Mouse (Mus musculus): ENCODE results near the gene Gucy2c.

Gene Gucy2c

DNA sequence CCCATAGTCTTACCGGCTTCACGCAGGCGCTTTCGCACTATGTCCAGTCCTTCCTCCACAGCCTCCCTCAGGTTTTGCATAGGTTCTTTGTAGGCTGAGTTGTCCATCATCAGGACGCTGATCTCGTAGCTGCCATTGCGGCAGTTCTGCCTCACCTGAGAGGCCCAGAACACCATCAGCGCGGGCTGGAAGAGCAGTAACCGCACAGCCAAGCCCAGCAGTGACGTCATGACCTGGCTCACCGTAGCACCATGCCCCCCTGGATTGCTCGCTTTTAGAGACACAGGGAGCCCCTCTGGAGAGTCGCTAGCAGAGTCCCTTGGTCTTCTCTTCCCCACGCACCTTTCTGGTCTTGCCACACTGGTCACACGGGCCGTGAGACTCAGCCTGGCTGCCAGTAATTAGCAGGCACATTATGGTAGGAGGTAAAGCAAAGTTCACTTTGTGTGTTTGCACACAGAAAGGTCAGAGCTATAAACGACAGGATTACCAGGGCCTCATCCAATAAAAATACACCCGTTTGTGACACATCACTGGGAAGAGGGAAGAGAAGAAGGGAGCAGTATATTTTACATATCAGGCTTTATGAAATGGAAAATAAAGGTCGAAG is at the start of gene Gucy2c:
Gucy2c (minus strand) TSS at position 389 of the 610 bp plus-strand sequence.
- DNase-seq (ENCODE audit: low spot score in 2 of 2) = no peak

DNA sequence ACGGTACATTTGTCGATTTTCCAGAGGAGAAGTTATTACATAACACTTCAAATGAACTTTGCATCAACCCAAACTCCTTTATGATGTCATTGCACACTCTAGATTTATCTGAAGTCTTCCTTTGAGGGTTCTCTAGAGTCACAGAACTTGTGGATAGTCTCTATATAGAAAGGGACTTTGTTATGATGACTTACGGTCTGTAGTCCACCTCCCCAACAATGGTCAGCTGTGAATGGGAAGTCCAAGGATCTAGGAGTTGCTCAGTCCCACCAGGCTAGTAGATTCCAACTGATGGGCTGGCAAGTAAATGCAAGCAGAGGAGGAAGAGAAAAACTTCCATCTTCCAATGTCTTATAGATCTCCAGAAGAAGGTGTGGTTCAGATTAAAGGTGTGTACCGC is 47.1 kb upstream of the Gucy2c start:
- no peak for DNase-seq (ENCODE audit: low spot score in 2 of 2)

DNA sequence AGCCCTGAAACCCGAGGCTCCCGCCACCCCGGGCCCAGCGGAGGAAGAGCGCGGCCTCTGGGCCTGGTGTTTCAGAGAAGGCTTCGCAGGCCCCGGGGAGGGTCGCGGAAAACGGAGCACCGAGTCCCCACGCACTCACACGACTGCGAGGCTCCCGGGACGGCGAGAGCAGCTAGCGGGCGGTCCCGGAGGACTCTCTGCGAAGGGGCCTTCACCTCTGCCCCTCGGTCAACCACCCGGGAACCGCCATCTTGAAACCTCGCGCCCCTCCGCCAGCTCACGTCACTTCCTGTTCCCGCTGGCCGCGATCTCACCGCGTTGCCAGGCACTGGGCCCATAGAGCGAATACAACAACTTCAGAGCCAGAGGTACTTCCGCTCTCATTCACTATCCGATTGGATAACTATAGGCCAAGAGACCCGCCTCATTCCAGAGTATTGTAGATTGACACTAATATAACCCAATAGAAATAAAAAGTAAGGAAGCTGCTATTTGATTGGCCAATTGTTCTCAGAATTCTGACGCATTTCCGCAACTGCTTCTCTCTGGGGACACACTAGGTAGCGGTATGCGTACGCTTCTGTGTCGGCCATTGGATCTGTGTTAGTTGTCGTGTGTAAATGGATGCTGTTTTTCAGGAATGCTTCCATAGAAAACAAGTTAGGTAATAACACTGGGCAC is 46.5 kb upstream of the Gucy2c start, which contains the start of gene Wbp11:
Wbp11 (minus strand) TSS at position 353 of the 681 bp plus-strand sequence.
- peak; percentile 96 to 97 for DNase-seq (ENCODE audit: low spot score in 2 of 2)

DNA sequence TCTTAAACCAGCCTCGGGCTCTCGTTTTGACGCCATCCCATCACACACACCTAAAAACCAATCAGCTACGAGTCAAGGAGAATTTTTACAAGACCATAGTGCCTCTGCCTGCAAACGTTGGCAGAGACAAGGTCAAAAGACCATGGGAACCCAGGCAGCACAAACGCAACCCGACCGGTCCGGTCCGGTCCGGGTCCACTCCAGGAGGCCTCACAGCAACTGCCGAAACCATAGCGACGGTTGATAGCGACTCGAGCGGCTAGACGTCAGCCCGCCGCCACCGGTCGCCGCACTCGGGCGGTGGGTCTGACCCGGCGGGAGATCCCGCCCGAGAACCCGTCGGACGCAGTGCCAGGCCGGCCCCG is 45.9 kb upstream of the Gucy2c start, which contains the start of gene BC049715:
BC049715 (plus strand) TSS at position 111 of the 365 bp plus-strand sequence.
- DNase-seq (ENCODE audit: low spot score in 2 of 2) = no peak

DNA sequence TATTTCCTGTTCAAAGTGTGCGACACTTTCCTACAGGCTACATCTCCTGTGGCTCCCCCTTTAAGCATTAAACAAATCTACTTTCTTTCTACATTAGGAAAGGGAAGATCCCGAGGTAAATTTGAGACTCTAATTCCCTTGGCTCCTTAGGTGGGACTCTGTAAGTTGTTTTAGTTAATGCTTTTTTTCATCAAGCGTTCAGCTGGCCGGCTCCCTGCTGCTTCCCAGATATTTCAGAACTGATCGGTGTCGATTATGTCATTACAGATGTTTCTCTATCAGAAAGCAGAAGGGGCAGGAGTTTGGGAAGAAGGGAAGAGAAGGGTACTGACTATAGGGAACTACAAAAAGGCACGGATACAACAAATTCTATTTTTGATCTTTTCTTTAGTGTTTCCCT is 45.6 kb upstream of the Gucy2c start:
- DNase-seq (ENCODE audit: low spot score in 2 of 2) = no peak

DNA sequence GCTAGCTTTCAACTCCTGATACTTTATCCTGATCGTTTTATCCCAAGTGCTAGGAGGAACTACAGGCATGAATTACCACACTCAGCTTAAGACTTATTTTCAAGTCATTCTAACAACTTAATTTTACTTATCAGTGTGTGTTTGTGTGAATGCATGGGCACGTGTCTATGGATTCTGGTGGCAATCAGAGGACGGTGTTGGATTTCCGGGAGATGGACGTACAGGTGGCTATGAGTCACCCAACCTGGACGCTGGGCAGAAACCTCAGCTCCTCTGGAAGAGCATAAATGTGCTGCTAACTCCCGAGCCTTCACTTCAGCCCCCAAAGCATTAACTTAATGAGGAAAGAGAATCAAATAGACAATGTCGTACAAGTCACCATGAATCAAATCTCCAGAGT is 43.4 kb upstream of the Gucy2c start:
- no peak for DNase-seq (ENCODE audit: low spot score in 2 of 2)

DNA sequence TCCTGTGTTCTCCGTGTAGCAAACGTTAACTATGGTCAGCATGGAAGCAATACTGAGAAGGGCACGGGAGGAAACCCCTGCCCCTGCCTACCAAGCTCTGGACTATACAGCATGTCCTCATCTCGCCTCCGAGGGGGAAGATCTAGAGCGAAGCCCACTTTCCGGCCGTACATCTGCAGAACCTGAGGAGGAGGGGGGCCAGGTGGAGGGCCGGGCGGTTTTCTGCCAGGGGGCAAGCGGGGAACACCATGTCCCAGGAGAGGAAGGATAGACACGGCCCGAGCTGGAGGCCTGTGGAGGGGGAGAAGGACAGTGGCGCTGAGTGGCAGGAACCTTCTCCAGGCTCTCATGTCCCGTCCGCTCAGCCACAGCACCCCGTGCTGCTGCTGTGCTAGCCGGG is 39.5 kb upstream of the Gucy2c start:
- no peak for DNase-seq (ENCODE audit: low spot score in 2 of 2)

DNA sequence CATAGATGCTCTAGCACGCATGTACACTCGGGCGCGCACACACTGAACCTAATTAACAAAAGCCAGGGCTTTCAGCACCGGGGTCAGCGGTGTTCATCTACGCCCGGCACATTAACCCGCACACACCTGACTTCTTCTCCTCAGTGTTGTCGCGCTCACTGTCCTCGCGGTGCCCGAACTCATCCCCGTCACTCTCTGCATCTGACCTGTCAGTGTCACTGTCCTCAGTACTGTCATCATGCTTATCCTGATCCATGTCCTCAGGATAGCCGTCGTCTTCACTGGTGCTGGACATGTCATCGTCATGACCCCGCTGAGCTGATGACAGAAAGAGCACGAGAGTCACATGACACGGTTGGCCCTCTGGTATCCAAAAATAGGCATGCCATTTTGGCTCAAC is 38.8 kb upstream of the Gucy2c start:
- DNase-seq (ENCODE audit: low spot score in 2 of 2) = no peak

DNA sequence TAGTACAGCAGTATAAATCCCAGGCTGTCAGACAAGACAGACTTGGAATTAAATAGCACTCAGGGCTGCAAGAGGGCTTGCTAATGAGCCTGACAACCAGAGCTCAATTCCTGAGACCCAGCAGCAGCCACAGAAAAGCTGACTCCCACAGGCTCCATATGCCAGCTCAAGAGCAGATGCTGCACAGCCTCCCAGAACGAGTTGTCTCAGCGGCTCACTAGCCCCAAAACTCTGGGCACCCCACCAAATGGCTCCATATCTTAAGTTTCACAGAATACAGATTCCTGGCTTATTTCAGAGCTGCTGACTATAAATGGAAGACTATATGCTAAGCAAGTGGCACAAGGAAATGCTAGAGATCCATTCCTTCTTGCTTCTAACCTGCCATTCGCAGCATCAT is 36.0 kb upstream of the Gucy2c start:
- peak; percentile 85 for DNase-seq (ENCODE audit: low spot score in 2 of 2)

DNA sequence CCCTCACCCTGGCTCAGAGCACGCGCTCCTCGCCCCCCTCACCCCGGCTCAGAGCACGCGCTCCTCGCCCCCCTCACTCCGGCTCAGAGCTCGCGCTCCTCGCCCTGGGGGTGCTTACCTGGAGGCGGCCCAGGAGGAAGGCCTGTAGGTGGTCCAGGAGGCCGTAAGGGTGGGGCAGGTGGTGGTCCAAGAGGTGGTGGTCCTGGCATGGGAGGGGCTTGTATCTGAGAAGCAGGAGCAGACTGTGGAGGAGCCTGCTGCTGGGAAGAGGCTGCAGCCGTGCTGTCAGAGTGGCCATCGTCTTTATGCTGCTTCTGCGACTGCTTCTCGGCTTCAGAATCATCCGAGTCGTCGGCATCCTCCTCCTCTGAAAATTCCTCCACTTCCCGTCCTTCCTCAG is 35.3 kb upstream of the Gucy2c start:
- DNase-seq (ENCODE audit: low spot score in 2 of 2) = no peak

DNA sequence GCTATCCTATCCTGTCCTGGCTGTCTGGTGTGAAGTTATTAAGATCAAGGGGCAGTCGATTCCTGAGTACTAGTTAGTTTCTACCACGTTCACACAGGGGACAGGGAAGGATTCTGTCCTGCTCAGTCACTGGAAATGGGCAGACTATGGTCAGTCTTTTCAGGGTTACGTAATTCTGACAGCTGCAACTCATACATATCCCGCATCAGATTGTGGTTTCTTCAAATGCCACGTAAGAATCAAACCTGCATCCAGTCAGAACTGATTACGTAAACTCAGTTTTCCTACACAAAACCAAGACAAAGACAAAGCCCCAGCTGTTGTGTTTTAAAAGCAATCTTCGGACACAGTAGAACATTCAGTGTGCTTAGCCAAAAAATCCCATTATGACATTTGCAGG is 33.8 kb upstream of the Gucy2c start:
- DNase-seq (ENCODE audit: low spot score in 2 of 2) = no peak

DNA sequence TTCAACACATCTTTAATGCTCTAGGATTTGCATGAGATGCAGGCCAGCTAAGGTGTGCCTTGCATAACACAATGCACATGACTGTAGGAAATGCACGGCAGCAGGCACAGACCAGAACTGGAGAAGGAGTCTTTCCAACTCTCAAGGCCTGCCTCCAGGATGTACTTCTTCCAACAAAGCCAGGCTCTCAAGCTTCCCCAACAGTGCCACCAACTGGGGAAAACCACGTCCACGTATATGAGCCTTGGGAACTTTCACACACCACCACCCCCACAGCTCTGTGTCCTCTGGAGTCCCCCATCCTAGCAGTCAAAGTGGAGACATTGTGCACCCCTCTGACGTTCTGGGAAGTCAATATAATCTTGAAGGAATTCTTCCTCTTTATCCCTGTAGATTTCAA is 31.6 kb upstream of the Gucy2c start:
- DNase-seq (ENCODE audit: low spot score in 2 of 2) = peak in 1 of 2 experiments; percentile 39

DNA sequence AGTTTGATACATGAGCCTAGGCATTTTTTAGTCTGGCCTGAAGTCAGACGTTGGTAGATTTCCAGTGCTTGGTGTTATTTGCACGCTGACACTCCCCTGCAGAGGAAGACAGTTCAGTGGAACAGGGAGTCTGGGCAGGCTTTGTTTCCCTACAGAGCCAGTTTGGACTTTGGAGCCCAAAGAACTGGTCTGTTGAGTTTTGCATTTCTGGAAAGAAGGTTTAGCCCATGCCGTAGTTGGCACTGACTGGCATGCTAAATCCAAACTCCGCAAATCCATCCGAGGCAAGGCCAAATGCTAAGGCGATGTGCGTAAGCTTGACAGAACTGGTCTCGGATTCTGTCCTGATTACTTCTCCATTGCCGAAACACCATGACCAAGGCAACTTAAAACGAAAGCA is 29.6 kb upstream of the Gucy2c start:
- no peak for DNase-seq (ENCODE audit: low spot score in 2 of 2)

DNA sequence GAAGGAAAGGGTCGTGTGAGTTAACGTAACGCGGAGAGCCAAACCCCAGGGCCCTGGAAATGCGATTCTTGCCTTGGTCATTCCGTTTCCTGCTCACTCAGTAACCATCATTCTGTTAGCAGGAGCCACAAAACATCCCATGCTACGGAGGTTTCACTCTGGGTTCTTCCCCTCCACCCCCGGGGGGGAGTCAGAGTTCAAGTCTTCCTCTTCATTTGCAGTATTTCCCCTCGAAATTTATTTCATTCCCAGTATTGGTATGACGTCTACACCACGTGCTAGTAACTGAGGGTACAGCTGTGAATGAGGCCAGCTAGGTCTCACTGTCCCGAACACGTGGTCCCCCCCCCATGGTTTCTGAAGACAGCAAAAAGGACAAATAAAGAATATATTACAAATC is 28.1 kb upstream of the Gucy2c start:
- DNase-seq (ENCODE audit: low spot score in 2 of 2) = no peak

DNA sequence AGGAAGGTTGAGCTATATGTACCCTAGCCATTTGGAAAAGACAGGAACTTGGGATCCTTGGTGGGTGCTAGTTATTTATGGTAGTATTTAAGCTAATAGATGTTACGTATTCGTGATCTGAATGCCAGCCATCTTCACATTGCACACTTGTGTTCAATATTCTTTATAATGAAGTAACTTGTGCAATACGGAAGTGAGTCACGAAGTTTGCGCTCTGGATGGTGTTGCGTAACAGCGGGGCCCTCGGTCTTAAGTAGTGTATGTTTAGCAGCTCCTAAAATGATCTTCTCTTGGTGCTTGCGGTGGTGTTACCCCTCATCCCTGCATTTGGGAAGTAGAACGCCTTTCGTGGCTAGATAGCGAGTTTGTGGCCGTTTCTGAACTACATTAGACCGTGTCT is 27.5 kb upstream of the Gucy2c start:
- peak; percentile 55 to 65 for DNase-seq (ENCODE audit: low spot score in 2 of 2)

DNA sequence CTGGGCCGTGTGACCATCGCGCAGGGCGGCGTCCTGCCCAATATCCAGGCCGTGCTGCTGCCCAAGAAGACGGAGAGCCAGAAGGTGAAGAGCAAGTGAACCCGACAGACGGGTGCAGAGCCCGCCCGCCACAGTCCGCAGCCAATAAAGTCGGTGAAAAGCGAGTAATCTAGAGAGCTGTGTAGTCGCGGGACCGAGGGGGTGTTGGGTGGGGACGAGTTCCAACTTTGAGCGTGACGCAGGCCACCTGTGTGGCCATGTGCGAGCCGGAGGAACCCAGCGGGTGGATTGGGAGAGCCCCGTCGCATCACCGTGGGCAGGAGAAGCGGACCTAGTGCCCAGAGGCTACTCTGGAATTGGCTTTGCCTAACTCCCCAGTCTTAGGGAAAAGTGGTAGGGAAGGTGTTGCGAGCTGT is 27.1 kb upstream of the Gucy2c start:
- peak; percentile 53 to 54 for DNase-seq (ENCODE audit: low spot score in 2 of 2)

DNA sequence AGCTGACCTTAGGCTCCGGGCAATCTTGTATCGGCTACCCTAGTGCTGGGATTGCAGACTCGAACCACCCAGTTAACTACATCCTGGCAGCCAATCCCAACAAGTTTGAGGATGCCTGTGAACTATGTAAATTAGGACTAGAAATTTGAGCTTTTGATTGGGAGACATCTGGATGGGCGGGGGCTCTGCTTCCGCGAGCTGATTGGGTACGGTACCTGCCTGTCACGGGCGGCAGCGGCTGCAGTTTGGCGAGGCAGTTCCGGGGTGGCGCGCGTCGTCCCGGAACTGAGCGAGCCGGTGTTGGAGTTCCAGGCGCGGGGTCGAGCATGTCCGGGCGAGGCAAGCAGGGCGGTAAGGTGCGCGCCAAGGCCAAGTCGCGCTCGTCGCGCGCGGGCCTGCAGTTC is 26.5 kb upstream of the Gucy2c start, which contains the start of gene H2afj:
H2afj (plus strand) TSS at position 231 of the 404 bp plus-strand sequence.
- DNase-seq (ENCODE audit: low spot score in 2 of 2) = peak; percentile 99

DNA sequence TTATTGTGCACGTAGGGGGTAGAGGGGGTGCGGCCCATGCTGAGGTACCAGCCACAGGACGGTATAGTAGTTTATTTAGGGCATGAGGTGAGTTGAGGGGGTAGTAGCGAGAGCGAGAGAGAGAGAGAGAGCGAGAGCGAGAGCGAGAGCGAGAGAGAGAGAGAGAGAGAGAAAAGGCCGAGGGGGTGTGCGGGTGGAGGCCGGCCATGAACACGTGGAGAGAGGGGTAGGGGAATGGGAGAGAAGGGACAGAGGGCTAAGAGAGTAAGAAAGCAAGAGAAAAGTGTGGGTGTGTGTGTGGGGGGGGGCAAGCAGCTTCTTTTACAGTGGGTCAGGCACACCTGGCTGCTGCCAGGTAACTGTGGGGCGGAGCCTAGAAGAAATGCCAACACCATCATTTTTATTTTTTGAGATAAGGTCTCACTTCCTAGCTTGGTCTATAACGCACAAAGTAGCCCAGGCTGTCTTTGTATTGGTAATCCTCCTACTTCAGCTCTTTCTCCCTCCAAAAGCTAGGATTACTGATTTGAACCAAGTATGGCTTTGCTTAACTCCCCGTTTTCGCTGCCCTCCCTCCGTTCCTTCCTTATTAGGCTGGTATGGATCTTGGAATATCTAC is 25.9 kb upstream of the Gucy2c start:
- DNase-seq (ENCODE audit: low spot score in 2 of 2) = no peak

DNA sequence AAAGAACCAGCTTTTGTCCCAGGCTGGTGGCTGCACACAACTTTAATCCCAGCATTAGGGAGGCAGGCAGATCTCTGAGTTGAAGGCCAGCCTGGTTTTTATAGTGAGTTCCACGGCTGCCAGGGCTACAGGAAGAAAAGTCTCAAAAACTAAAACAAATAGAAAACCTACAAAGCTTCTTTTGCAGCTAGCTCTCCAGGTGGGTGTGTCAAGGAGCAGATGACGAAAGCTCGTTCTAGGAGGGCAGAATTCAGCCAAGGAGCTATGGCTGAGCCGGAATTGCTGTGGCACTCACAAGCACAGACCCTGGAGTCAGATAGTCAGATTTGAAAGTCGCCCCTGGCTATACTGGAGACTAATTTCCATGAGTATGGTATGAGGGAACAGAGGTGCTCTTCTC is 25.3 kb upstream of the Gucy2c start:
- no peak for DNase-seq (ENCODE audit: low spot score in 2 of 2)

DNA sequence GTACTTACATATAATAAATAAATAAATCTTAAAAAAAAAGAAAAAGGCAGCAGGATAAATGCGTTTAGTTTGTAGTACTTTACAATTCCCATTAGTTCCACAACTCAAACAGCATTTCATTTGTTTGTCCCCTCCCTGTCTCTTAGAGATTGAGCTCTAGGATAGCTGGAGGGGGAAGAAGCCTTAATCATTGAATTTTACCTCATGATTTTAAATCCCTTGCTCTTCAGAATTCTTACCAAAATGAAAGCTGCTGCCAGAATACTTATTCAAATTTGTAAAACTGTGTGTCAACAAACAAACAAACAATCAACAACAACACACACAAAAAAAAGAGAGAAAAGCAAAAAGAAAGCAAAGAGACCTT is 23.8 kb upstream of the Gucy2c start:
- DNase-seq (ENCODE audit: low spot score in 2 of 2) = no peak

DNA sequence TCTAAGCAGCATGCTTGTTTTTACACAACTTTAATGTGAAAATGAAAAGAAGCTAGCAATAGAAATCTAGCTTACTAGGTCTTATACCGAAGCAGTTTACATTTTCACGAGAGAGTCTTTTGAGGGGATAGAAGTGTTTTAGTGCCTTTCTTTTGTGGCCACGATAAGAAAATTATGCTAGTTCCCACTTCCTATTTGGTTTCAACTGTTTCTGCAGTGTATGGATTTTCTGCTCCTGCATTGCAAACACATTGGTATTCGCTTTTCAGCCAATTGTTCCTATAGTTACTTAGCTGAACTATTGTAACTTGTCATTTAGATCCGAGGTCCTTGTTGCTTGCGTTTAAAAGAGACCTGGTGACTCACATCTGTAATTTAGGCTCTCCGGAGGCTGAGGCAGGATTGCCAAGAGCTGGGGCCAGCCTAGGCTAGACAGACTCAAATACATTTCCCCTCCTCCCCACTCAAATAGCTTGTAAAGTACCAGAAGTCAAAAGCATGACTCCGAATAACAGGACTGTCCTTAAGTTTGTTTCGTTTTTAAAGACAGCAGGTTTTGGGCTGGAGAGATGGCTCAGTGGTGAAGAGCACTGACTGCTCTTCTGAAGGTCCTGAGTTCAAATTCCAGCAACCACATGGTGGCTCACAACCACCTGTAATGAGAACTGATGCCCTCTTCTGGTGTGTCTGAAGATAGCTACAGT is 23.3 kb upstream of the Gucy2c start:
- DNase-seq (ENCODE audit: low spot score in 2 of 2) = no peak
